Mouse (Mus musculus) liver, embryonic 12.5 days (tissue): ENCODE results near the gene Med20. TPM values are rescaled to one million over a fixed set of nuclear protein-coding genes. Genes with fewer than 3 reads are reported as not detected.

Experiments
- ATAC-seq: fragments of 200-750 bp; cut with Nextera tagmentation; 2 replicates; pipeline ENCODE4 v1.8.0; 2017; ENCODE audit warnings: moderate number of reproducible peaks, mild to moderate bottlenecking, moderate library complexity
- H3K27ac ChIP-seq: fragments of 300-500 bp; sonication (generic); 2 replicates; pipeline ENCODE4 v1.5.1; 2016; ENCODE audit warnings: mild to moderate bottlenecking
- H3K27me3 ChIP-seq: fragments of 300-500 bp; sonication (generic); replicated peaks from 2 replicates; pipeline ENCODE4 v1.6.1; 2016; ENCODE audit warnings: mild to moderate bottlenecking, moderate library complexity
- H3K36me3 ChIP-seq: fragments of 300-500 bp; sonication (generic); 2 replicates; pipeline ENCODE4 v1.6.1; 2016; ENCODE audit warnings: mild to moderate bottlenecking, moderate library complexity
- H3K4me1 ChIP-seq: fragments of 300-500 bp; sonication (generic); 2 replicates; pipeline ENCODE4 v1.6.1; 2016
- H3K4me2 ChIP-seq: fragments of 300-500 bp; sonication (generic); 2 replicates; pipeline ENCODE4 v1.6.1; 2016; ENCODE audit warnings: mild to moderate bottlenecking, moderate library complexity
- H3K4me3 ChIP-seq: fragments of 300-500 bp; sonication (generic); 2 replicates; pipeline ENCODE4 v1.5.1; 2016; ENCODE audit warnings: mild to moderate bottlenecking, moderate library complexity
- H3K9ac ChIP-seq: fragments of 300-500 bp; sonication (generic); 2 replicates; pipeline ENCODE4 v1.6.1; 2016; ENCODE audit warnings: mild to moderate bottlenecking, moderate library complexity
- H3K9me3 ChIP-seq: fragments of 300-500 bp; sonication (generic); replicated peaks from 2 replicates; pipeline ENCODE4 v1.6.1; 2016; ENCODE audit warnings: mild to moderate bottlenecking, moderate library complexity
- WGBS: fragments of 180-500 bp; shearing (Covaris S2); methylation state at CpG from one replicate; pipeline ENCODE4 v1.1.7; 2016; ENCODE audit not compliant: insufficient replicate concordance; 5-methylcytosine and 5-hydroxymethylcytosine counted together
- polyA plus RNA-seq: library from polyadenylated mRNA; unstranded; fragments of >200 nt; fragmentation: Nextera tagmentation; extraction: Ambion mirVana; gene quantifications from 2 replicates; pipeline ENCODE4 v1.2.1, GENCODE M21; 2016

The Med20 gene
- polyA plus RNA-seq, 1 experiment from 2014 or later, result 32.6 TPM

- Histone ChIP-seq H3K4me3 (no peak overlapping the region), H3K36me3 (no peaks in the 10 kb centered on the region), H3K27me3 (no peaks in the 10 kb centered on the region), H3K9me3 (no peaks in the 10 kb centered on the region), H3K27ac (no peak overlapping the region), H3K9ac (no peak overlapping the region), H3K4me2 (no peak overlapping the region), H3K4me1 (peaks cover 30% of the 10 kb centered on the region)
- ATAC-seq, result no peak
- 85% methylated on average over 4 of the region's 4 CpGs for WGBS
Observed at GRCm38 (mm10) chr17:47580962-47581361, 30.4 kb upstream of the Med20 start.

GRCm38 (mm10) chr17:47588517-47588916 is 22.9 kb upstream of the Med20 start:
- Histone ChIP-seq H3K9ac (no peak overlapping the region), H3K9me3 (no peaks in the 10 kb centered on the region), H3K4me1 (peaks cover 55% of the 10 kb centered on the region), H3K36me3 (no peaks in the 10 kb centered on the region), H3K27me3 (no peaks in the 10 kb centered on the region), H3K4me3 (no peak overlapping the region), H3K27ac (no peak overlapping the region), H3K4me2 (no peak overlapping the region)
- WGBS, result 74% methylated on average over 8 of the region's 8 CpGs
- no peak for ATAC-seq

- peak overlapping the region; percentile 99 for H3K27ac ChIP-seq
- H3K27me3 ChIP-seq, result no peaks in the 10 kb centered on the region
- ATAC-seq, result no peak
- 14% methylated on average over 3 of the region's 3 CpGs for WGBS
- peak overlapping the region; percentile 42; the same call in 1 of the 2 replicates for H3K9ac ChIP-seq
- H3K4me3 ChIP-seq, result no peak overlapping the region
- peaks cover 53% of the 10 kb centered on the region for H3K4me1 ChIP-seq
- peak overlapping the region; percentile 16 for H3K4me2 ChIP-seq
- no peaks in the 10 kb centered on the region for H3K9me3 ChIP-seq
- H3K36me3 ChIP-seq, result peaks cover 12% of the 10 kb centered on the region
Observed at GRCm38 (mm10) chr17:47591073-47591472, 20.3 kb upstream of the Med20 start.

GRCm38 (mm10) chr17:47593215-47593853 is 18.0 kb upstream of the Med20 start:
- Histone ChIP-seq H3K9ac (peak overlapping the region; percentile 99), H3K36me3 (peaks cover 34% of the 10 kb centered on the region), H3K4me2 (peak overlapping the region; percentile 94), H3K9me3 (no peaks in the 10 kb centered on the region), H3K27ac (peak overlapping the region; percentile 99), H3K4me1 (peaks cover 75% of the 10 kb centered on the region), H3K27me3 (no peaks in the 10 kb centered on the region), H3K4me3 (peak overlapping the region; percentile 96)
- WGBS, result 2% methylated on average over 63 of the region's 63 CpGs
- peak; percentile 75 for ATAC-seq

DNA sequence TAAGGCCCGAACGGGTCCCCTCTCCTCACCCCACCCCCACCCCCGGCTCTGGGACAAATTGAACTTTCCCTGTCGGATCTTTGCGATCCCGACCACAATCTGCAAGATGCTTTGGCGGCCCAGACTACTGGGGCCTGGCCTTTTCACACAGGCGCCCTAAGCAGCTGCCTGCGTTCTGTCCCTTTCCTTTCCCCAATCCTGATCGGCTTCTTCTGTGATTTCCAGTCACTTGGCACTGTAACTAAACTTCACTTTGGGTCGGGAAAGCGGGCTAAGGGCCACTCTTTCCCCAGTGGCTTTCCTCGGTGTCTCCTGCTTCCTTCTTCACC is 17.6 kb upstream of the Med20 start:
- Histone ChIP-seq H3K4me3 (peak overlapping the region; percentile 96), H3K36me3 (peaks cover 39% of the 10 kb centered on the region), H3K27ac (peak overlapping the region; percentile 99), H3K27me3 (no peaks in the 10 kb centered on the region), H3K9ac (peak overlapping the region; percentile 99), H3K4me2 (peak overlapping the region; percentile 94), H3K9me3 (no peaks in the 10 kb centered on the region), H3K4me1 (peaks cover 78% of the 10 kb centered on the region)
- 0% methylated on average over 13 of the region's 13 CpGs for WGBS
- no peak for ATAC-seq

DNA sequence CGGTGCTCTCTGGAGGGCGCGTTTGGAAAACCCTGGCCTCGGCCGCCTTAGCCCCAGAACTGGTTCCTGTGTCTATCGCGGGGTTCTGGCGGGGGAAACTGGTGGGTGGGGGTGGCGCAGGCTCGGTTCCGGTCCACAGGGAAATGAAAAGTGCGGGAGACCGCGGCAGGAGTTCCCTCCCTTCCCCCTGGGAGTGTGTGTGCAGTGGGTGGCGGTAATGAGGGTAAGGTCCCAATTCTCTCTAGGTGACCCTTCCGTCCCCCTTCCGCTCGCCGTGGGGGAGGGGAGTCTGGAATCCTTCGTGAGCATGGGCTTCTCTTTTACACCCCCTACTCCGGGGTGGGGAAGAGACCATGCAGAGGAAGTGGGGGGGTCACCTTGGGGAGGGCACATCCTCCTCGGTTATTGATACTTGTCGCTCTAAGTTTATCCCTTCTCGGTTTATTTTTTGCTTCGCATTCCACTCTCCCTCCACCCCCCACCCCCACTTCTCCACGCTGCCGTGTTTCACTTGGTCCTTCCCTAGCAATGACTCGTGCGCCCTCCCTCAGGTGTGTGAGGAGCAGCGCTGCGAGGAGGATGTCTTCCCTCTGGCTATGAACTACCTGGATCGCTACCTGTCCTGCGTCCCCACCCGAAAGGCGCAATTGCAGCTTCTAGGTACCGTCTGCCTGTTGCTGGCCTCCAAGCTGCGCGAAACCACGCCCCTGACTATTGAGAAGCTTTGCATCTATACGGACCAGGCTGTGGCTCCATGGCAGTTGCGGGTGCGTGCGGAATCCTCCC is 17.0 kb upstream of the Med20 start:
- no peaks in the 10 kb centered on the region for H3K9me3 ChIP-seq
- peak overlapping the region; percentile 96 for H3K4me3 ChIP-seq
- peak overlapping the region; percentile 99 for H3K27ac ChIP-seq
- no peaks in the 10 kb centered on the region for H3K27me3 ChIP-seq
- ATAC-seq, result no peak
- peak overlapping the region; percentile 99 for H3K9ac ChIP-seq
- under 1% methylated on average over 41 of the region's 43 CpGs for WGBS
- H3K36me3 ChIP-seq, result peaks cover 45% of the 10 kb centered on the region
- H3K4me2 ChIP-seq, result peak overlapping the region; percentile 94
- H3K4me1 ChIP-seq, result peaks cover 78% of the 10 kb centered on the region

DNA sequence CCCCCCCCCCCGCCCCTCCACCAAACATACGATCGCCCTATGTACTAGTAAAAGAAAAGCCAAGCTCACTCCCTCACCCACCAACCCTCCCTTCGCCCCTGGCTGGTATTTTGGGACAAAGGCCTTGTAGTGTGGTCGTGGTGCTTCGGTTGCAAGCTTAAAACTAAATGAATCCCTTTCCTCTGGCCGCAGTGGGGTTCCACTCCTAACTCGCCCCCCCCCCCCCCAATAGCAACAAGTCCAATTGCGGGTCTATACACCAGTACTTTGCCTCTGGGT is 16.5 kb upstream of the Med20 start:
- no peaks in the 10 kb centered on the region for H3K27me3 ChIP-seq
- H3K27ac ChIP-seq, result peak overlapping the region; percentile 99
- peaks cover 50% of the 10 kb centered on the region for H3K36me3 ChIP-seq
- peak overlapping the region; percentile 99 for H3K9ac ChIP-seq
- peaks cover 78% of the 10 kb centered on the region for H3K4me1 ChIP-seq
- ATAC-seq, result no peak
- H3K4me3 ChIP-seq, result peak overlapping the region; percentile 96
- H3K9me3 ChIP-seq, result no peaks in the 10 kb centered on the region
- 2% methylated on average over 8 of the region's 9 CpGs for WGBS
- peak overlapping the region; percentile 94 for H3K4me2 ChIP-seq

- no peaks in the 10 kb centered on the region for H3K27me3 ChIP-seq
- under 1% methylated on average over 21 of the region's 21 CpGs for WGBS
- H3K4me1 ChIP-seq, result peaks cover 82% of the 10 kb centered on the region
- peak overlapping the region; percentile 99 for H3K9ac ChIP-seq
- H3K36me3 ChIP-seq, result peaks cover 56% of the 10 kb centered on the region
- H3K4me3 ChIP-seq, result peak overlapping the region; percentile 96
- H3K9me3 ChIP-seq, result no peaks in the 10 kb centered on the region
- H3K4me2 ChIP-seq, result peak overlapping the region; percentile 94
- ATAC-seq, result peak; percentile 78
- peak overlapping the region; percentile 99 for H3K27ac ChIP-seq
Observed at GRCm38 (mm10) chr17:47595248-47596161, 15.9 kb upstream of the Med20 start.

DNA sequence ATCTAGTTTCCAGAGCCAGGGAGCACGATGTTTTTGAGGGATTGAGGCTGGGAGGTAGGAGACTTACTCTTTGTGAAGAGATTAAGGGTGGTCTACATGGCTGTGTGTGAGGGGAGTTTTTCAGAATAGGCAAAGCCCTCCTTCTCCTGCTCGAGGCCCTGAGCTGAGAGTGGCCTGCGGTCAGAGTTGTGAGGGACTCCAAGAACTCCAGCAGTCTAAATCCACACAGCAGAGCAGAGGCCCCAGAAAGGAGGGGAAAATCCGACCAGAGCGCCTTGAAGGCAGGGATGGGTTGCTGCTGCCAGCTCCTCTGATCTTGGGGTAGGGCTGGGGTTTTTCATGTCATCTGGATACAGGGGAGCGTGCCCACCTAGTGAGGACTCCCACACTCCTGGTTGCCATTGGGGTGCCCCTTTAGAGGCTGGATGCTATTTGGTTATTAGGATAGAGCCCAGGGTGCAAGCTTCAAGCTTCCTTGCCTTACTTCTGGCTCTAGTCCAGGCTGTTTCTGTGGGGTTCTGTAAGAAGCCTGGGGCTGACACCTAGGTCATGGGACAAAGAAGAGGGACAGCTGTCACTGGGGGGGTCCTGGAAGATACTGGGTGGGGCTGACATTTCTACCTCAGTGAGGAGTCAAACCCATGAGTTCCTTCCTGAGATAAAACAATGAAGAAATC is 15.1 kb upstream of the Med20 start:
- peaks cover 82% of the 10 kb centered on the region for H3K4me1 ChIP-seq
- H3K27me3 ChIP-seq, result no peaks in the 10 kb centered on the region
- no peaks in the 10 kb centered on the region for H3K9me3 ChIP-seq
- peak overlapping the region; percentile 96 for H3K4me3 ChIP-seq
- no peak for ATAC-seq
- H3K4me2 ChIP-seq, result peak overlapping the region; percentile 94
- peaks cover 64% of the 10 kb centered on the region for H3K36me3 ChIP-seq
- WGBS, result 27% methylated on average over 6 of the region's 6 CpGs
- peak overlapping the region; percentile 99 for H3K9ac ChIP-seq
- H3K27ac ChIP-seq, result peak overlapping the region; percentile 99

DNA sequence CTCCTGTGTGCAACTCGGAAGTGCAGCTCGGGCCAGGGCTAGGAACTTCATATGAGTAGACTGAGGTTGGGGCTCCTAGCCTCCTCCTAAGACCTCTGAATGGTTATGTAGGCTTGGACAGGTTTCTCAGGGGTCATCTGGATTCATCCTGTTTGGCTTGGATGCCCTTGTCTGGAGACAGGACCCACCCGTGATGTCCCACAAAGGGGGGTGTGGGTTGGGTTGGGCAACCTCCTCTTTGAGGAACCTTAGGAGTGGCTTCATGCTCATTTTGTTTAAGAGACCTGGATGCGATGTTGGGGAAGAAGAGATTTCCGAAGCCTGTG is 14.6 kb upstream of the Med20 start:
- Histone ChIP-seq H3K4me2 (peak overlapping the region; percentile 94), H3K4me3 (peak overlapping the region; percentile 96), H3K9me3 (no peaks in the 10 kb centered on the region), H3K36me3 (peaks cover 69% of the 10 kb centered on the region), H3K4me1 (peaks cover 82% of the 10 kb centered on the region), H3K9ac (peak overlapping the region; percentile 99), H3K27me3 (no peaks in the 10 kb centered on the region), H3K27ac (peak overlapping the region; percentile 99)
- WGBS, result 41% methylated on average over 5 of the region's 5 CpGs
- no peak for ATAC-seq

DNA sequence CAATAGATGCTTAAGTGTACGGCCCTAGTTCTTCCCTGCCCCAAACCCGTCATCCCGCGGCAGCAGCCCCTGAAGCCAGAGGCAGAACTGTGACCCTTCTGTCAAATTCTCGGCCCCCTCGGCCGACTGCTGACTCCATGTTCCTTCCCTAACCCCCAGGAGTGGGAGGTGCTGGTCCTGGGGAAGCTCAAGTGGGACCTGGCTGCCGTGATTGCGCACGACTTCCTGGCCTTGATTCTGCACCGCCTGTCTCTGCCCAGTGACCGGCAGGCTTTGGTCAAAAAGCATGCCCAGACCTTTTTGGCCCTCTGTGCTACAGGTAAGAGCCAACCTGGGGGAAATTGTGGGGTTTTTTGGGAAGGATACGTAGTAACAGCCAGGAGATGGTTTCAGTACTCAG is 14.1 kb upstream of the Med20 start:
- no peak for ATAC-seq
- peak overlapping the region; percentile 99 for H3K9ac ChIP-seq
- H3K9me3 ChIP-seq, result no peaks in the 10 kb centered on the region
- H3K4me1 ChIP-seq, result peaks cover 82% of the 10 kb centered on the region
- peak overlapping the region; percentile 99 for H3K27ac ChIP-seq
- no peaks in the 10 kb centered on the region for H3K27me3 ChIP-seq
- peaks cover 74% of the 10 kb centered on the region for H3K36me3 ChIP-seq
- H3K4me2 ChIP-seq, result peak overlapping the region; percentile 94
- peak overlapping the region; percentile 96 for H3K4me3 ChIP-seq
- WGBS, result 55% methylated on average over 13 of the region's 13 CpGs
